Mouse (Mus musculus): ENCODE data around the gene Hist1h3c.

DNA sequence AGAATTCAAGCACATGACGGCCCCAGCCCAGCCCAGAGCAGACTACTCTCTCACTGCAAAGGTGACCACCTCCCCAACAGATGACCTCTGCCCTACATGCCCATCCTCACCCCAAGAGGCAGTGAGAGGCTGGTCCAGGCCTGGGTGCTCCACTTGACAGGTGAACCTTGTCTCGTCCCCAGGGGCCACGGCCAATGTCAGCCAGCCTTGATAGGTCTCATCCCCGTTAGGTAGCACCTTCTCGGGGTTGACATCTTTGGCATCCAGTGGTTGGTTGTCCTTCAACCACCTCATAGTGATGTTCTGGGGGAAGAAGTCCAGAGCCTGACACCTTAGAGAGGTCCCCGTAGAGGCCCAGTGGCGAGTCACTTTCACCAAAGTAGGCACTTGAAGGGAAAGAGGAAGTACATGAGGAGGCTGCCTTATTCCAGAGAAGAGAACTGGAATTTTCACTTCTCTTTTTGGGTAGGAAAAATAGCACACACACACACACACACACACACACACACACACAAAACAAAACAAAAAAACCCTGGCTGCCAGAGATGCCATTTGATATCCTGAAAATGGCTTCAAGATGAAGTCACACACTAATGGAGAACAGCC, 39.5 kb downstream of the Hist1h3c start:
- no peak for TF ChIP-seq GATA1 (IDR thresholded peaks at IDR 0.05; ENCODE audit: borderline replicate concordance, low read length)
- TF ChIP-seq FLI1 (IDR thresholded peaks at IDR 0.05; ENCODE audit: low read length) = no peak
